Mouse (Mus musculus) naive thymus-derived CD4-positive, alpha-beta T cell, adult 2 months (primary cell): ENCODE data around the gene Spc25.

Source experiments
- DNase-seq: peaks from one replicate; pipeline ENCODE4 v3.0.0-alpha.2; 2011; ENCODE audit warnings: low read depth

Gene Spc25

GRCm38 (mm10) chr2:69179721-69180120 lies 26.3 kb downstream of the Spc25 start:
- no peak for DNase-seq

GRCm38 (mm10) chr2:69175296-69175695 lies 30.7 kb downstream of the Spc25 start:
- DNase-seq, result no peak

DNA sequence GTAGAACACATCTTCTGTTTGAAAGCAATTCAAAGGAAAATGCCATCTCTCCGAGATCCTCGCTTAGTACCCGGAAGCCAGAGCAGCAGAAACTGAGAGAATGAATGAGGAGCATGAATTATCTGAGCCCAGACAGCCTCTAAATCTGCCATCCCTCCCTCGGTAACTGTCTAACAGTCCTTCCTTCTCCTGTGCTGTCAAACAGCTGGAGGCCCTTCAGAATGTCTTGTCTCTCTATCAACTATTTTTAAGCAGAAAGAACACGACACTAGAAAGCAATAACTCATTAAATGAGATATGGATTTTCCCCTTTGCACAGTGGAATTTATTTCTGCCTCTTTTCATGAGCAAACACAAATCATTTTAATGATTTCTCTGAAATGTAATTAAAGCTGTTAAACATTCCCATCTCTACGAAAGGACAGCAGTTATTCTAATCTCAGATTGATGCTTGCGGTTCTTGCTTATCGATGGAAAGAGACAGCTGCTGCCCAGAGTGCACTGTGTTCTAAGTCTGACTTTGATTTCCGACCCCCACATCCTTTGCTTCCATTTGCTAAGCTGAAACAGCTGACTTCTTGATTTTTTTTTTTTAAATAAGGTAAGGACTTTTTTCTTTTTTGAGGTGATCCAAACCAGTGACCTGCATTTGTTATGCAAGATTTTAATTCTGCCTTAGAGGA lies 35.5 kb downstream of the Spc25 start:
- no peak for DNase-seq

DNA sequence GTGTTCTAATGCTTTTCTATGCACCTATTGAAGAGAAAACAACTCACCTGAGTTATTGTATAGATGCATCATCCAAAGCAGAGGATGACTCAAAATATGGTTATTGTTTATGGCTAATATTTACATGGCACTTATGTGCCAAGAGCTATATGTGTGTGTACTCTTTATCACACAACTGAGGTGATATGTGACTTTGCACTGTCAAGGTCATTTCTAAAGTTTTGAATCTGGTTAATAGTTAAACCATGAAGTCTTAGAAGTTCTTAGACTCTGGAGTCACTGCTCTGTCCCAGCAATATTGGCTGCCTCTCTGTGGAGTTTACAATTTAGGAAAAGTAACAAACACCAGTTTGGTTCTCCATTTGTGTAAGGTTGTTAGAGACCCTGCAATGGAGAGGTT lies 47.1 kb downstream of the Spc25 start:
- DNase-seq, result no peak

DNA sequence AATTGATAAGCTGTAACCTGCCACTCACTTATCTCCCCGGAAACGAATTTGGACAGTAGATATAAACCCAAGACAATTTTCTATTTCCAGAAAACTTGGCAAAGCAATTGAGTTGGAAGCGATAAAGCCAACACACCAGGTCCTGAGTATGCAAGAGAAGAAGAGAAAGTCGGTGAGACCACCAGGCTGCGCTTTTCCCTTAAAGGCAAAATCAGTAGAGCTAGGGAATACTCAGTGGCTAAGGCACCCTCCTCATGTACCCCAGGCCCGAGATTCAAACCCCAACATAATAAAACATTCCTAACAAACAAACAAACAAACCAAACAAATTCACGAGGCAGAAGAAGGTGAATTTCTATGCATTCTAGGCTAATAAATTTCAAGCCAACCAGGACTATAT lies 49.7 kb downstream of the Spc25 start:
- DNase-seq, result no peak

DNA sequence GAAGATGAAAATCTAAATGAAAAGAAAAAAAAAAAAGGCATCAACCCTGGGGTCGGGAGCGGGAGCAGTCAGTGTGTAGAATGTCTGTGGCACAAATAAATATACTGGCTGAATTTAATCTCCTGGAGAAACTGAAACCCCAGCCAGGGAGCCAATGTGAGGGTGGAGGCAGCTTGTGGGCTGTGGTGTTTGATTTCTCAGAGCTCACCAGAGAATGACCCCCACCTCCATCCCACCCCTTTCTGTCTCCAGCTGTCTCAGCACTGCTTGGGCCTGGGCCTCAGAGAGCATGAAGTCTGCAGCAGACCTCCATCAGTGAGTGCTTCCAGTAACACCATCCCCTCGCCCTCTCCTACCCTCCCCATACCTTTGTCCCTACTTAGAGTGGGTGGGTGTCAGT lies 50.1 kb downstream of the Spc25 start:
- DNase-seq, result no peak

DNA sequence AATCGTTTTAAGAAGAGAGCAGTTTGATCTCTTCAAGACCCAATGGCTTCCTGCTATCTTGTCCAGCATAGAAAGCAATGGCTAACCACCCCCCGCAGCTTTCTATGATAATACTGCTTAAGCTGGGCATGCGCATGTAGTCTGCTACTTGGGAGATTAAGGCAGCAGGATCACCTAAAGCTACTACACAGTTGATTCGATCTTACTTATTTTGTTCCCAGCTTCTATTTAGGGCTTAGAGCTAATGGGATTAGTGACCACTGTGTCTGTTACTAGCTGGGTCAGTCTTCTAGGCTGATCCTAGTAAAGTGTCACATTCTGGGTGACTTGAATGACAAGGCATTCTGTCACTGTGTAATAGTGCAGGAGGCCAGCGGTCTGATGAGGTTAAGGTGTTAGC lies 55.2 kb downstream of the Spc25 start:
- no peak for DNase-seq

DNA sequence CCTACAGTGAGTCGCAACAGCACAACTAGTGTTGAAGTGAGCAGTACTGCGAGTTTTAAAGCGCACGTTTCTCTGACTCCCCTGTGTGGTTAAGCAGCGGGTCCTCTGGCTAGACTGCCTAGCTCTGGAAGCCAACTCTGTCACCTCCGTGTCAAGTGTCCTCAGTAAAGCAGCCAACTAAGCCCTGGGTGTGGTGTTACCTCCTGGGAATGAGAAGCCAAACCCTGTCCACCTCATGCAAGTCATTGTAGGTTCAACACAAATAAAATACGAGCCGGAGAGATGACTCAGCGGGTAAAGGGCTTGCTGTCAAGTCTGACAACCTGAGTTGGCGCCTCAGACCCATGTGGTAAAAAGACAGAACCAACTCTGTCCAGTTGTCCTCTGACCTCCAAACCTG lies 56.8 kb downstream of the Spc25 start:
- DNase-seq, result no peak

DNA sequence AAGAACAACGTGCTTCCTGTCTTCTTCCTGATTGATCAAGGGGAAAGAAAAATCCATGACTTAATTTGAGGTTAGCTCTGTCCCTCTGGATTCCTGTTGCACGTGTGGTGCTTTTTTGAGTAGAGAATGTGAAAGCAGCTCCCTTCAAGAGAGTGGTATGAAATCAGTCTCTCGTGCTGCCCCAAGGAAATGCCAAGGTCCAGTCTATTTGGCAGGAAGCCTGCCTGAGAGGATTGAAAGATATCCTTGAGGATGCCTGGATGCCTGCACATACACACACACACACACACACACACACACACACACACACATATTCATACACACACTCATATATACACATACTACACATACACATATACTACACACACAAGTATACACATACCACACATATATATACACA lies 57.3 kb downstream of the Spc25 start:
- no peak for DNase-seq
